Mouse (Mus musculus) neural tube, embryonic 13.5 days (tissue): ENCODE data around the gene 9930104L06Rik. TPM values are rescaled to one million over a fixed set of nuclear protein-coding genes. Genes with fewer than 3 reads are reported as not detected.
A peak's percentile ranks its signal among the peaks of the same experiment; 100 is the strongest.
"Not testable (repeated sequence)": the region's sequence is repeated elsewhere in the genome, so short reads cannot be mapped to it uniquely, and the experiment has no call there.

Source experiments
- ATAC-seq: fragments of 200-750 bp; cut with Nextera tagmentation; 2 replicates; pipeline ENCODE4 v1.8.0; 2017; ENCODE audit warnings: low read depth, mild to moderate bottlenecking, moderate TSS enrichment, moderate library complexity
- H3K27ac ChIP-seq: fragments of 300-500 bp; sonication (generic); replicated peaks from 2 replicates; pipeline ENCODE4 v1.5.1; 2015; ENCODE audit warnings: moderate library complexity, mild to moderate bottlenecking, inconsistent platforms
- H3K27me3 ChIP-seq: fragments of 300-500 bp; sonication (generic); 2 replicates; pipeline ENCODE4 v1.6.1; 2015; ENCODE audit warnings: mild to moderate bottlenecking, inconsistent platforms
- H3K36me3 ChIP-seq: fragments of 300-500 bp; sonication (generic); 2 replicates; pipeline ENCODE4 v1.6.1; 2015; ENCODE audit warnings: mild to moderate bottlenecking, inconsistent platforms
- H3K4me1 ChIP-seq: fragments of 300-500 bp; sonication (generic); replicated peaks from 2 replicates; pipeline ENCODE4 v1.6.1; 2015; ENCODE audit warnings: inconsistent platforms
- H3K4me2 ChIP-seq: fragments of 300-500 bp; sonication (generic); 2 replicates; pipeline ENCODE4 v1.6.1; 2015; ENCODE audit warnings: inconsistent platforms, mild to moderate bottlenecking, moderate library complexity
- H3K4me3 ChIP-seq: fragments of 300-500 bp; sonication (generic); 2 replicates; pipeline ENCODE4 v1.5.1; 2015; ENCODE audit warnings: mild to moderate bottlenecking, inconsistent platforms
- H3K9ac ChIP-seq: fragments of 300-500 bp; sonication (generic); 2 replicates; pipeline ENCODE4 v1.6.1; 2015; ENCODE audit warnings: moderate library complexity, mild to moderate bottlenecking, inconsistent platforms
- H3K9me3 ChIP-seq: fragments of 300-500 bp; sonication (generic); 2 replicates; pipeline ENCODE4 v1.6.1; 2016; ENCODE audit warnings: inconsistent platforms
- WGBS: fragments of 180-500 bp; shearing (Covaris S2); methylation state at CpG from one replicate; pipeline ENCODE4 v1.1.7; 2015; 5-methylcytosine and 5-hydroxymethylcytosine counted together
- polyA plus RNA-seq: library from polyadenylated mRNA; unstranded; fragments of >200 nt; fragmentation: Nextera tagmentation; extraction: Ambion mirVana; gene quantifications from 2 replicates; pipeline ENCODE4 v1.2.1, GENCODE M21; 2015

9930104L06Rik gene
- polyA plus RNA-seq, 1 experiment from 2014 or later: 17.1 TPM

DNA sequence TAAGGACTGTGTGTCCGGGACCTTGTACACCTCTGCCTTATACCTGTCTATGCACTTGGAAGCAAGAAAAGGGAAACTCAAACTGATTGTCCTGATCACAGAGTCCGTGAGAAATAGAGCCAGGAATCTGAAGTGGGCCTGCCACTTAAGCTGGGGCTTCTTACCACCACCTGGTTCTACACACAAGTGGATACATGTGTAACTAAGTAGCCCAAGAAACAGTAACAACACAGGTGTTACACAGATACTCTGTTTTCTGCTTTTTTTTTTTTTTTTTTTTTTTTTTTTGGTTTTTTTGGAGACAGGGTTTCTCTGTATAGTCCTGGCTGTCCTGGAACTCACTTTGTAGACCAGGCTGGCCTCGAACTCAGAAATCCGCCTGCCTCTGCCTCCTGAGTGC lies 2.4 kb downstream of the 9930104L06Rik start, which contains the start of gene Cdca8:
Cdca8 (minus strand) TSS at position 101 of the 400 bp plus-strand sequence.
- H3K27me3 ChIP-seq, H3K27ac ChIP-seq, H3K4me2 ChIP-seq, H3K9ac ChIP-seq, ATAC-seq, H3K9me3 ChIP-seq: not testable (repeated sequence)
- peaks cover 36% of the 10 kb centered on the region for H3K36me3 ChIP-seq
- WGBS: 96% methylated on average over 4 of the region's 4 CpGs
- 0 out of 2 replicates have a peak within 1 kb of the TSS, but pooled peaks have one; percentile 70 for H3K4me3 ChIP-seq
- H3K4me1 ChIP-seq: peaks cover 24% of the 10 kb centered on the region

DNA sequence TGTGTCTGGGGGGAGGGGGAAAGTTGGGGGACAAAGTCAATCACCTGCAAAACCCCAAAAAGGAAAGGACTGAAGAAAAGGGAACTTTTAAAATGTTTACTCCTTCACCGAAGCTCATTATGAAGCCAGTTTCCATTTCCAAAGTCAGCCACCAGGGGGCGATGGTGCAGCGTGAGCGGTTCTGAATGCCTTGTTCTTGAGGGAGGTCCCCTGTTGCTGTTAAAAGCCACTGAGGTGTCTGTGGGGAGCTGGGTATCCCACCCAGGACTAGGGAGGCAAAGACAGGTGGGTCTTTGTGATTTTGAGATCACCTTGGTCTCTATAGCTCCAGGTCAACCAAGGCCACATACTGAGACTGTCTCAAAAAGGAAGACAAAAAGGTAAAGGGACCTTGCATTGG lies 6.2 kb downstream of the 9930104L06Rik start:
- Histone ChIP-seq H3K27ac (no peak overlapping the region), H3K9me3 (no peaks in the 10 kb centered on the region), H3K4me1 (peaks cover 5% of the 10 kb centered on the region), H3K36me3 (peaks cover 36% of the 10 kb centered on the region), H3K27me3 (no peaks in the 10 kb centered on the region), H3K4me3 (no peak overlapping the region), H3K9ac (no peak overlapping the region), H3K4me2 (no peak overlapping the region)
- 10% methylated on average over 4 of the region's 4 CpGs for WGBS
- ATAC-seq: peak; percentile 70

DNA sequence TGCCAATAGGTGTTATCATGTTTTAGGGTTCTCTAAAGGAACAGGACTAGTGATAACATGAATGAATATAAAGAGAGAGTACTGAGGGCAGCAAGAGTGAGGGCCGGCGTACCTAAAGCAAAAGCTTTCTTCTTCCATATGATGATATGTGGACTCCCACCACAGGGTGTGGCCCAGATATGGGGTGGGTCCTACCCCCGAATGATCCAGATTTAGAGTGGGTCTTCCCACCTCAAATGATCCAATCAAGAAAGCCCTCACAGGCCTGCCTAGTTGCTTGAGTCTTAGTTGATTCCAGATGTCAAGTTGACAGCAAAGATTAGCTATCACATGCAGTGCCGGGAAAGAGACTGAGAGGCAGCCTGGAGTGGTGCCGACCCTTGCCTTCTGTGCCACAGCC lies 6.9 kb downstream of the 9930104L06Rik start:
- no peak overlapping the region for H3K9ac ChIP-seq
- WGBS: 90% methylated on average over 5 of the region's 5 CpGs
- peaks cover 32% of the 10 kb centered on the region for H3K36me3 ChIP-seq
- no peak overlapping the region for H3K27ac ChIP-seq
- H3K9me3 ChIP-seq: no peaks in the 10 kb centered on the region
- no peaks in the 10 kb centered on the region for H3K4me1 ChIP-seq
- H3K27me3 ChIP-seq: no peaks in the 10 kb centered on the region
- H3K4me2 ChIP-seq: no peak overlapping the region
- no peak overlapping the region for H3K4me3 ChIP-seq
- no peak for ATAC-seq

DNA sequence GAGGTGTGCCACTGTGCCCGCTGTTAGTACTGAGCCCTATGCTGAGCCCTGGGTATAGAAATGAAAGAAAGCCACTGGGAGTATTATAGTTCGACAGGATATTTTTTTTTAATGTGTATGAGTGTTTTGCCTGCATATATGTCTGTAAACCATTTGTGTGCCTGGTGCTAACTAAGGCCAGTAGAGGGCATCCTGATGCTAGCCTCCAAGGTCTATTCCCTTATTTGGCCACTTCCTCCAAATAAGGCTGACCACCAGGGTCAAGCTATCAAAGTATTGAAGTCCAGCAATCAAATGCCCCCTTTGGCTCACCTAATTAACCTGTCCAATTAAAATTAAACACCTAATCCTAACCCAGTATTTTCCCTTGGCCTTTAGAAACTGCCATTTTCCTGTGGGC lies 8.1 kb downstream of the 9930104L06Rik start:
- Histone ChIP-seq H3K4me1 (no peaks in the 10 kb centered on the region), H3K27ac (no peak overlapping the region), H3K4me2 (no peak overlapping the region), H3K9me3 (no peaks in the 10 kb centered on the region), H3K27me3 (no peaks in the 10 kb centered on the region), H3K4me3 (no peak overlapping the region), H3K36me3 (peaks cover 24% of the 10 kb centered on the region), H3K9ac (no peak overlapping the region)
- ATAC-seq: no peak
- WGBS: 62% methylated on average over 2 of the region's 2 CpGs

DNA sequence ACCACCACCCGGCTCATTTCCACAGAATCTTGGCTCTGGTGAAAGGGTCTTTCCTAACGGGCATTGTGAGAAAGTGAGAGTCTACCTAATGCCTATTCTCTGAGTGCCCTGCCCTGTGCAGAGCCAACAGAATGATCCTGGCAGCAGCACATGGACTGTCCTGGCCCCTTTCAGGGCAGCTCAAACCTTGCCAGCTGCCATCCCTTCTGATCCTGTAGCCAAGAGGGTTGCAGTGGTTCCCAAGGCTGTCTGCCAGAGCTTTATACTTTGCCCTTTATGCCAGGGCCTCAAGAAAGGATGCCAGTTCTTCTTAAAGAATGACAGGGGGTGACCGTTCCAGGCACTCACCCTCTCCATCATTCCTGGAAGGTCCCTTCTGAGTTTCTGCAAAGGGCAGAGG lies 12.6 kb downstream of the 9930104L06Rik start:
- H3K27ac ChIP-seq: no peak overlapping the region
- no peak for ATAC-seq
- H3K4me3 ChIP-seq: no peak overlapping the region
- no peak overlapping the region for H3K9ac ChIP-seq
- no peaks in the 10 kb centered on the region for H3K9me3 ChIP-seq
- WGBS: 81% methylated on average over 3 of the region's 3 CpGs
- H3K27me3 ChIP-seq: no peaks in the 10 kb centered on the region
- H3K4me2 ChIP-seq: no peak overlapping the region
- no peaks in the 10 kb centered on the region for H3K36me3 ChIP-seq
- H3K4me1 ChIP-seq: 0 out of 2 replicates have a peak, but pooled peaks cover 8% of the 10 kb centered on the region

DNA sequence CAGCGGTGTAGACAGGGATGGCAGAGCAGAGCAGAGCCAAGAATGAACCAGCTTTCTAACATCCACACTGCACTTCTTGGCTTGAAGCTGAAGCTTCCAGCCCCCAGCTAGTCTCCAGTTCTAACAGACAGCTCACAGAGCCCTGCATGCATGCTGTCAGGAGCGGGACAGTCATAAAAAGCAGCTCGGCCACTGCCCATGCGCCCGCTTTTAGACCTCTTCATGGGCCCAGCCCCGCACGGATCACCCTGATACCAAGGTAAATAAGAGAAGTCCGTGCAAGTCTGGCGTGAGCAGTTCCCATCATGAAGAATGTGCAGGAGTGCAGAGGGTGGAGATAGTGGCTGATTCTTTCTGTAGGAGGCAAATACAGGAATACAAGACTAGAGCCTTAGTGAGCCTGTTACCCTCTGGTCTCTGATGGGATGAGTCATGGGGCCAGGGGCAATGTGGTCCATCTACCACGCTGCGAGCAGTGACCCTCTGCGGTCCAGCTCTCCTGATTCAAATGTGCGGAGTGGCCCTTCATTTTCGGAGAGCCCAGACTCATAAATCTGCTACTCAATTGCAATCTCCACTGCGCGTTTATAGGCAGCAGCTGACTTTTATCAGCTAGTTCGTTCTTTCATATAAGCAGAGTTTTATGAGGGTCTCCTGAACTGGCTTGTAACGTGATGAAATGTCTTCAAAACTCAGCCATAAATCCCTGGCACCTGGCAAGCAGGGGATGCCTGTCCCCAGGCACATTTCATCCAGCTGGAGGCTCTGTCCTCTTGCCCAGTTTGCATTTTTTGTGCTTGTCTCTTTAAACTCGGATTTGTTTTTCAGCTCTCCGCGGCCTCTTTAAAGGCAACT lies 13.6 kb downstream of the 9930104L06Rik start:
- H3K9me3 ChIP-seq: no peaks in the 10 kb centered on the region
- 57% methylated on average over 21 of the region's 21 CpGs for WGBS
- no peak for ATAC-seq
- no peak overlapping the region for H3K27ac ChIP-seq
- H3K27me3 ChIP-seq: no peaks in the 10 kb centered on the region
- no peaks in the 10 kb centered on the region for H3K36me3 ChIP-seq
- H3K4me3 ChIP-seq: no peak overlapping the region
- H3K9ac ChIP-seq: no peak overlapping the region; the same call in 1 of the 2 replicates
- H3K4me1 ChIP-seq: 0 out of 2 replicates have a peak, but pooled peaks cover 8% of the 10 kb centered on the region
- no peak overlapping the region for H3K4me2 ChIP-seq

DNA sequence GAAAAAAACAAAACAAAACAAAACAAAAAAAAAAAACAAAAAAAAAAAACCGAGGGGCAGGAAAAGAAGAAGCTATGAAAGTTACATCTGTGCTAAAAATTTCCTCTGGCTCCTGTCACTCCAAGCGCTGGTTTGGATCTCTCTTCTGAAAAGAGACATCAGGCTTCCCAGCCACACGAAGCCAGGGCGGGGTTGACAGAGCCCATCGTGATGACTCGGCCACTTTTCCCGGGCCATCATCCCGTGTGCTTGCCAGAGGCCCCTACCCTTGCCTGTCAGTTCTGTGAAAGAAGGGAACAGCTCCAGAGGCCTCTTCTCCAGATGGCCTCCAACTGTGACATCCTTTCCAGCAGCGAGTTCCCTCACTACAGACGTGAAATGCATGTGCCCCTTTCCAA lies 14.2 kb downstream of the 9930104L06Rik start:
- no peaks in the 10 kb centered on the region for H3K36me3 ChIP-seq
- no peak overlapping the region; the same call in 1 of the 2 replicates for H3K9ac ChIP-seq
- H3K9me3 ChIP-seq: no peaks in the 10 kb centered on the region
- no peaks in the 10 kb centered on the region for H3K27me3 ChIP-seq
- ATAC-seq: no peak
- no peak overlapping the region for H3K27ac ChIP-seq
- 0 out of 2 replicates have a peak, but pooled peaks cover 8% of the 10 kb centered on the region for H3K4me1 ChIP-seq
- 49% methylated on average over 10 of the region's 10 CpGs for WGBS
- no peak overlapping the region for H3K4me2 ChIP-seq
- no peak overlapping the region for H3K4me3 ChIP-seq

DNA sequence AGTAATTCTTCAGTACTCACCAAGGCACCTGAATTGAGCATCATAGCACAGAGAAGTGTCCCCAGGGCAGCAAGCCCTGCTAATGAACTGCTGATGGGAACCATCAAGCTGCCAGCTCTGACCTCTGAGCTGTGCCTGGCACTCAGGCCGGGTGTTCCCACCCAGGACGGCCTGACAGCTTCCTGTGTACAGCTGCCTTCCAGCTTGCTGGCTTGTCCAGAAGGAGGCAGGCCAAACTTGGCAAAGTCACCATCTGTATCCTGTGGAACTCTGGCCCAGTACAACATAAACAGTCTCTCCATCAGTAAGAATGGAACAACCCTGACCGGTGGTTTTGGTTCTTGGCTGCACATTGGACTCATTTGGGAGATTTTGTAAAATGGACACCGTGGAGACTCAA lies 16.7 kb downstream of the 9930104L06Rik start:
- no peak overlapping the region for H3K27ac ChIP-seq
- H3K4me3 ChIP-seq: no peak overlapping the region
- 82% methylated on average over 4 of the region's 4 CpGs for WGBS
- H3K9me3 ChIP-seq: no peaks in the 10 kb centered on the region
- H3K36me3 ChIP-seq: no peaks in the 10 kb centered on the region
- no peak for ATAC-seq
- H3K9ac ChIP-seq: no peak overlapping the region
- H3K27me3 ChIP-seq: no peaks in the 10 kb centered on the region
- no peak overlapping the region for H3K4me2 ChIP-seq
- 0 out of 2 replicates have a peak, but pooled peaks cover 8% of the 10 kb centered on the region for H3K4me1 ChIP-seq

DNA sequence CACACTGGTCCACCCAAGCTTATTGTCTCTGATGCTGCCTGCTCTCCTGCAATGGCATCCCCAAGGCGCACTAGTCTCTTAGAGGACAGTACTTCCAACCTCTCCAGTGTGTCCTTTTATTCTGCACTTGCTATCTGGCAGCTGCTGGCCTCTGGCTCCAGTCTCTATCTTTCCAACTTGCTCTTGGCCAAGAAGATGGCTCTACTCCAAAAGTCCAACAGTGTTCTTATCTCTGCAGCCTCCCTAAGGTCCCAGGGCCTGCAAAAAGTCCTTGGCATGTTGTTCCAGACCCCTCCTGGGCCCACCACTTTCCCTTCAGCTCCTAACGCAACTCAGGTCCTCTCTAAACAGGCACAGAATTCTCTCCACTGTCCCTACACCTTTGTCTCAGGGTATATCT lies 20.4 kb downstream of the 9930104L06Rik start:
- Histone ChIP-seq H3K4me3 (no peak overlapping the region), H3K27ac (no peak overlapping the region), H3K27me3 (no peaks in the 10 kb centered on the region), H3K9me3 (no peaks in the 10 kb centered on the region), H3K9ac (no peak overlapping the region), H3K4me1 (no peaks in the 10 kb centered on the region), H3K4me2 (no peak overlapping the region), H3K36me3 (no peaks in the 10 kb centered on the region)
- ATAC-seq: no peak
- WGBS: 91% methylated on average over 2 of the region's 2 CpGs

DNA sequence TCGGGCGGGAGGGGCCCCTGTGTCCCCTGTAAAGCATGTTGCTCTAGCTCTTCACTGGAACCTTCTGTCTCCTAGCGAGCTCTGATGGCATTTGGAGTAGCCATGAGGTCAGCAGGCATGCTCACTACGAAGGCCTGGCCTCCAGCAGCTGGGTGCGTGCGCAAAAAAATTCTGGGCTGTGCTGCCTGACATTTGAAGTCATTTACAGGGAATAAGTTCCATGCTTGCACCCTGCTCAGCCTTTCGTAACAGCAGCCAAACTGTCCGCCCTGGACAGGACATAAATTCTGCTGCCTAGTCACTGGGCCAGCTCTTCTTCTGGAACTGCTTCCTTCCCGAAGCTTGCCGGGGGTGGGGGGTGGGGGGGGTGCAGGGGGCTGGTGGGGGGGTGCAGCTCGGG lies 22.2 kb downstream of the 9930104L06Rik start:
- 52% methylated on average over 11 of the region's 11 CpGs for WGBS
- Histone ChIP-seq H3K9ac (no peak overlapping the region), H3K4me3 (no peak overlapping the region), H3K4me1 (no peaks in the 10 kb centered on the region), H3K9me3 (no peaks in the 10 kb centered on the region), H3K27me3 (no peaks in the 10 kb centered on the region), H3K36me3 (no peaks in the 10 kb centered on the region), H3K4me2 (no peak overlapping the region), H3K27ac (no peak overlapping the region)
- ATAC-seq: no peak; the same call in 1 of the 2 replicates

DNA sequence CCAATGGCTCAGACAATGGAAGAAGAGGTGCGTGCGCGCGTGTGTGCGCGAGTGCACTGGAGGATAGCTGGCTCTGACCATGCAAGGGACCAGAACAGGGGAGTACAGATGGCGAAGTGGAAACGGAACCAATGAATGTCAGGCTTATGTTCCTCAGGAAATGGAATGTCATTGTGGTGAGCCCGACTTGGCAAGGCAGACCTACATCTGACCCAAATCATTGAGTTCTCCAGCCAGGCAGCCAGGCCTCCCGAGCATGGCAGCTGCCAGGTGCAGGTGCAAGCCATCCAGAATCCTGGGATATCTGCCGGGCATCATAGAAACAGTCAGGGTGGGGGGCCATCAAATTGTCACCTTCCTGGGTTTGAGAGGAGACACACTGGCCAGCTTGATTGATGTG lies 24.1 kb downstream of the 9930104L06Rik start:
- H3K9me3 ChIP-seq: no peaks in the 10 kb centered on the region
- no peak overlapping the region for H3K4me2 ChIP-seq
- H3K4me1 ChIP-seq: peaks cover 9% of the 10 kb centered on the region; the same call in 1 of the 2 replicates
- no peak for ATAC-seq
- H3K27me3 ChIP-seq: no peaks in the 10 kb centered on the region
- no peak overlapping the region for H3K4me3 ChIP-seq
- H3K36me3 ChIP-seq: no peaks in the 10 kb centered on the region
- H3K27ac ChIP-seq: no peak overlapping the region
- 89% methylated on average over 11 of the region's 11 CpGs for WGBS
- no peak overlapping the region for H3K9ac ChIP-seq

DNA sequence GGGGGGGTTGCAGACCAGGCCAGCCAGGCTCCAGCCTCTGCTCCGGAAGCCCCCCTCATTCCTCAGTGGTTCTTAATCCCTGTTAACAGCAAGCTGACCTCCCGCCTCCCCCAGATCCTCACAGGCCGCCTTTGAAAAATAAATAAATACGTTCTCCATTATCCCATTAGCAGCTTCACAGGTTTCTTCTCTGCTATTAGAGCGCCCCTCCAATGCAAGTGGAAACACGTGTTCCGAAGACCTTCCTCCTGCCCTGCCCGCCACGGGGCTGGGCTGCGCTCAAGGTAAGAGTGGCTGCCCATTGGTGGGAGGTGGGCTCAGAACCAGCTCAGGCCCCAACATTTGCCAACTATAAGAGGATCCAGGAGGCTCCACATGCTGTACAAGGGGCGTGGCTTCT lies 25.7 kb downstream of the 9930104L06Rik start:
- no peak for ATAC-seq
- 75% methylated on average over 11 of the region's 11 CpGs for WGBS
- Histone ChIP-seq H3K4me1 (peaks cover 9% of the 10 kb centered on the region; the same call in 1 of the 2 replicates), H3K27me3 (no peaks in the 10 kb centered on the region), H3K9me3 (no peaks in the 10 kb centered on the region), H3K27ac (no peak overlapping the region), H3K9ac (no peak overlapping the region), H3K4me3 (no peak overlapping the region), H3K4me2 (no peak overlapping the region), H3K36me3 (no peaks in the 10 kb centered on the region)
